Mouse (Mus musculus) activated CD4-positive, CD25-positive, alpha-beta regulatory T cell, adult 9 weeks (primary cell): ENCODE results near the gene Slc25a43. TPM values are rescaled to one million over a fixed set of nuclear protein-coding genes. Genes with fewer than 3 reads are reported as not detected.

Experiments
- polyA plus RNA-seq: library from polyadenylated mRNA; unstranded; fragments of 100-300 nt; shearing (Covaris generic); gene quantifications from one replicate; pipeline ENCODE4 v1.2.1, GENCODE M21; 2017

The Slc25a43 gene
- polyA plus RNA-seq, result 0.77 TPM

GRCm38 (mm10) chrX:36743503-36744101 lies at the start of gene Slc25a43:
TSS of gene Slc25a43 (plus strand) at chrX:36743659.

GRCm38 (mm10) chrX:36795424-36796162 lies 52.1 kb downstream of the Slc25a43 start, which contains the start of gene Slc25a5:
TSS of gene Slc25a5 (plus strand) at chrX:36795651.

Other genes with a start within 250 kb of the Slc25a43 start
- gene Pgrmc1, start 145.5 kb upstream of the Slc25a43 start, polyA plus RNA-seq, result 75.8 TPM
- 1.2 TPM for gene Akap17b, start 98.3 kb upstream of the Slc25a43 start, polyA plus RNA-seq
- gene Slc25a5, start 52.0 kb downstream of the Slc25a43 start, polyA plus RNA-seq, result 771 TPM
- 128 TPM for gene Ube2a, start 130.2 kb downstream of the Slc25a43 start, polyA plus RNA-seq
- gene C330007P06Rik, start 130.5 kb downstream of the Slc25a43 start, polyA plus RNA-seq, result 26.2 TPM
- 1.5 TPM for gene Nkrf, start 159.2 kb downstream of the Slc25a43 start, polyA plus RNA-seq
- gene Sept6, start 248.1 kb downstream of the Slc25a43 start, polyA plus RNA-seq, result 163 TPM